Mouse (Mus musculus): ENCODE data around the gene 2310007B03Rik. TPM values are rescaled to one million over a fixed set of nuclear protein-coding genes. Genes with fewer than 3 reads are reported as not detected.

2310007B03Rik gene
- polyA plus RNA-seq, 1 experiment from 2014 or later = not detected

DNA sequence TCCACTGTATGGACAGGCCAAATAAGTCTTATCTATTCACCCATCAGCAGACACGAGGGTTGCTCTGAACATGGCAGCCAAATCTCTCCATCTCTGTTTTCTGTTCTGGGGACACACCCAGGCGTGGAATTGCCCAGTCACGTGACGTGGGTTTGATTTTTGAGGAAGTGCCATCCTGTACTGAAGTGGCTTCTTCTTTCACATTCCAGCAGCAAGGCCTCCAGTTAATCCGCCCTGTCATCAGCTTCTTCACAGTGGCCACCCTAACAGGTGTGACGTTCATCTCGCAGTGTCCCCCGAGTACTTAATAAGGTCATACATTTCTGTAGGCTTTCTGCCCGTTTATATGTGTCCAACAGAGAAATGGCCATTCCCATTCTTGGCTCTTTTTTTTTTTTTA is 4.7 kb upstream of the 2310007B03Rik start:
- Histone ChIP-seq H3K27me3 (ENCODE audit: control insufficient read depth, insufficient read depth, low read length) (no peaks in the 10 kb centered on the region), H3K36me3 (ENCODE audit: control insufficient read depth, insufficient read depth, low read length) (no peaks in the 10 kb centered on the region), H3K4me1 (ENCODE audit: control insufficient read depth, insufficient read depth, low read length) (no peaks in the 10 kb centered on the region), H3K4me3 (ENCODE audit: low read depth, low read length) (no peak overlapping the region), H3K9me3 (ENCODE audit: control insufficient read depth, low read length) (no peaks in the 10 kb centered on the region), H3K9ac (replicated peaks; ENCODE audit: low read depth, low read length) (no peak overlapping the region), H3K27ac (ENCODE audit: low read depth, low read length) (no peak overlapping the region), H3K4me2 (ENCODE audit: low read depth, low read length) (no peak overlapping the region)
- 86% methylated on average over 9 of the region's 9 CpGs for WGBS
- no peak for ATAC-seq (ENCODE audit: low read depth)

GRCm38 (mm10) chr1:93162588-93162987 is 1.8 kb upstream of the 2310007B03Rik start:
- 84% methylated on average over 7 of the region's 7 CpGs for WGBS
- H3K27ac ChIP-seq (ENCODE audit: low read depth, low read length) = no peak overlapping the region
- no peaks in the 10 kb centered on the region for H3K9me3 ChIP-seq (ENCODE audit: control insufficient read depth, low read length)
- no peak overlapping the region for H3K4me2 ChIP-seq (ENCODE audit: low read depth, low read length)
- no peaks in the 10 kb centered on the region for H3K4me1 ChIP-seq (ENCODE audit: control insufficient read depth, insufficient read depth, low read length)
- no peak overlapping the region for H3K4me3 ChIP-seq (ENCODE audit: low read depth, low read length)
- no peak overlapping the region for H3K9ac ChIP-seq (replicated peaks; ENCODE audit: low read depth, low read length)
- no peak for ATAC-seq (ENCODE audit: low read depth)
- H3K36me3 ChIP-seq (ENCODE audit: control insufficient read depth, insufficient read depth, low read length) = no peaks in the 10 kb centered on the region
- H3K27me3 ChIP-seq (ENCODE audit: control insufficient read depth, insufficient read depth, low read length) = no peaks in the 10 kb centered on the region

- Histone ChIP-seq H3K27ac (ENCODE audit: low read depth, low read length) (no peak overlapping the region), H3K4me1 (ENCODE audit: control insufficient read depth, insufficient read depth, low read length) (no peaks in the 10 kb centered on the region), H3K27me3 (ENCODE audit: control insufficient read depth, insufficient read depth, low read length) (no peaks in the 10 kb centered on the region), H3K4me3 (ENCODE audit: low read depth, low read length) (no peak overlapping the region), H3K4me2 (ENCODE audit: low read depth, low read length) (no peak overlapping the region), H3K9ac (replicated peaks; ENCODE audit: low read depth, low read length) (no peak overlapping the region), H3K9me3 (ENCODE audit: control insufficient read depth, low read length) (no peaks in the 10 kb centered on the region), H3K36me3 (ENCODE audit: control insufficient read depth, insufficient read depth, low read length) (no peaks in the 10 kb centered on the region)
- ATAC-seq (ENCODE audit: low read depth) = no peak
- WGBS = 87% methylated on average over 10 of the region's 10 CpGs
Measured at GRCm38 (mm10) chr1:93161921-93162320, 1.2 kb upstream of the 2310007B03Rik start.

DNA sequence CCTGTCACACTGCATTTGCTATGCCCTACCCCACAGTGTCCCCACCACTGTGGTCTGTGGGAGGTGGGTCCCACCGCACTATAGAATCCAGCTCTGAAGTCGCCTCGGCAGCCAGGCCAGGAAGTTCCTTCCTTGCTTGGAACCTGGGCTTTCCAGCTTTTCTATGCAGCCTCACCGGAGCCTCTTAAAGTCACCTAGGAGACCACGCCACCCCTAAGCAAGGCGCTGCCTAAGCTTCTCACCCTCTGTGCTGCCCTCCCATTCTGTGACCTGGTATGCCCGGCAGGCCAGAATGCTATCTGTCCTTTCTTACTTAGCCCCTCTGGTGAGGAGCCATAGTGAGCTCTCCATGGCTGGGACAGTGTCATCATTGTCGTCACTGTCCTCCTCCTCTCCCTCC is 602 bp upstream of the 2310007B03Rik start:
- H3K4me2 ChIP-seq (ENCODE audit: low read depth, low read length) = no peak overlapping the region
- H3K9ac ChIP-seq (replicated peaks; ENCODE audit: low read depth, low read length) = no peak overlapping the region
- no peaks in the 10 kb centered on the region for H3K27me3 ChIP-seq (ENCODE audit: control insufficient read depth, insufficient read depth, low read length)
- no peak overlapping the region for H3K27ac ChIP-seq (ENCODE audit: low read depth, low read length)
- H3K9me3 ChIP-seq (ENCODE audit: control insufficient read depth, low read length) = no peaks in the 10 kb centered on the region
- no peak overlapping the region for H3K4me3 ChIP-seq (ENCODE audit: low read depth, low read length)
- H3K4me1 ChIP-seq (ENCODE audit: control insufficient read depth, insufficient read depth, low read length) = no peaks in the 10 kb centered on the region
- H3K36me3 ChIP-seq (ENCODE audit: control insufficient read depth, insufficient read depth, low read length) = no peaks in the 10 kb centered on the region
- no peak for ATAC-seq (ENCODE audit: low read depth)
- WGBS = 79% methylated on average over 8 of the region's 8 CpGs

DNA sequence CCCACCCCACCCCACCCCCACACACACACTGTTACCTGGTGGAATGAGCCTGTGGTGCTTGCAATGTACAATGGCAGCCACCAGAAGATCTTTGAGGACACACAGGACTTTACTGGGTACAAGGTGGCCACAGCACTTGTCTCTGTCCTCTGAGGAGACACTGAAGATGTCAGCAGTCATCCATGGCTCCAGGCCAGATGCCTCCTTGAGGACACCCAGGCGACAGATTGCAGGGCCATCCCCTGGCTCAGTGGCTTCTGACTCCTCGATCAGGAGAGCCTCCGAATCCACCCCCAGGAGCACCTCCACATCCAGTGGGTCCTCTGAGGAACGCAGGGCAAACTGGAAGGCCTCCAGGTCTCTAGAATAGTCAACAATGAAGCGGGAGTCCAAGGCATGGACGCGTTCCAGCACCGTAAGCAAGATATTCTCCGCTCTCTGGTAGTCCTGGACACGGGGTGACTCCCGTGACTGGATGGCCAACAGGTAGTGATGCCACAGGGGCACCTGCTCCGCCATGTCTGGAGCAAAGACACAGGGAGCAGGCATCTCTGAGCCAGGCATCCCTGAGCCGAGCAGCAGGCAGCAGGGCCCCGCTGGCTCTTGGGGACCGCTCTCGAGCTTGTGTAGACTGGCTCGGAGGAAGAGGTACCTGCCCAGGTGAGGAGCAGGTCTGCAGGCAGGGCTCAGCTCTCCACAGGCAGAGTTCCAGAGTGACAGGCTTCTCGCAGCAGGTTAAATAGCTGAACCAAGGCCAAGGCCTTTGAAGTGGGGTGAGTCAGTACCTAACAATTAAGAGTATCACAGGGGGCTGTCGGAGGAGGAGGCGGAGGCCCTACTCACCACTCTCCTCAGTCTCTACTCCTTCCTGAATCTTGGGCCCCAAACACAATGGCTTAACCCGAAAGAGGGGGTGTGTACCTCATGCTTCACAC is 915 bp downstream of the 2310007B03Rik start:
- H3K4me2 ChIP-seq (ENCODE audit: low read depth, low read length) = no peak overlapping the region
- no peak overlapping the region for H3K9ac ChIP-seq (replicated peaks; ENCODE audit: low read depth, low read length)
- H3K27ac ChIP-seq (ENCODE audit: low read depth, low read length) = no peak overlapping the region
- ATAC-seq (ENCODE audit: low read depth) = no peak
- H3K4me1 ChIP-seq (ENCODE audit: control insufficient read depth, insufficient read depth, low read length) = no peaks in the 10 kb centered on the region
- 80% methylated on average over 21 of the region's 21 CpGs for WGBS
- no peak overlapping the region for H3K4me3 ChIP-seq (ENCODE audit: low read depth, low read length)
- H3K27me3 ChIP-seq (ENCODE audit: control insufficient read depth, insufficient read depth, low read length) = no peaks in the 10 kb centered on the region
- no peaks in the 10 kb centered on the region for H3K9me3 ChIP-seq (ENCODE audit: control insufficient read depth, low read length)
- H3K36me3 ChIP-seq (ENCODE audit: control insufficient read depth, insufficient read depth, low read length) = no peaks in the 10 kb centered on the region

GRCm38 (mm10) chr1:93158916-93159315 is 1.8 kb downstream of the 2310007B03Rik start:
- 88% methylated on average over 8 of the region's 8 CpGs for WGBS
- H3K27me3 ChIP-seq (ENCODE audit: control insufficient read depth, insufficient read depth, low read length) = no peaks in the 10 kb centered on the region
- H3K4me2 ChIP-seq (ENCODE audit: low read depth, low read length) = no peak overlapping the region
- no peaks in the 10 kb centered on the region for H3K9me3 ChIP-seq (ENCODE audit: control insufficient read depth, low read length)
- ATAC-seq (ENCODE audit: low read depth) = no peak
- H3K36me3 ChIP-seq (ENCODE audit: control insufficient read depth, insufficient read depth, low read length) = no peaks in the 10 kb centered on the region
- H3K9ac ChIP-seq (replicated peaks; ENCODE audit: low read depth, low read length) = no peak overlapping the region
- no peak overlapping the region for H3K4me3 ChIP-seq (ENCODE audit: low read depth, low read length)
- no peak overlapping the region for H3K27ac ChIP-seq (ENCODE audit: low read depth, low read length)
- H3K4me1 ChIP-seq (ENCODE audit: control insufficient read depth, insufficient read depth, low read length) = no peaks in the 10 kb centered on the region

- no peak overlapping the region for H3K4me3 ChIP-seq (ENCODE audit: low read depth, low read length)
- no peak overlapping the region for H3K4me2 ChIP-seq (ENCODE audit: low read depth, low read length)
- no peak for ATAC-seq (ENCODE audit: low read depth)
- H3K27ac ChIP-seq (ENCODE audit: low read depth, low read length) = no peak overlapping the region
- H3K9me3 ChIP-seq (ENCODE audit: control insufficient read depth, low read length) = no peaks in the 10 kb centered on the region
- no peaks in the 10 kb centered on the region for H3K27me3 ChIP-seq (ENCODE audit: control insufficient read depth, insufficient read depth, low read length)
- no peaks in the 10 kb centered on the region for H3K4me1 ChIP-seq (ENCODE audit: control insufficient read depth, insufficient read depth, low read length)
- H3K9ac ChIP-seq (replicated peaks; ENCODE audit: low read depth, low read length) = no peak overlapping the region
- 82% methylated on average over 4 of the region's 4 CpGs for WGBS
- H3K36me3 ChIP-seq (ENCODE audit: control insufficient read depth, insufficient read depth, low read length) = no peaks in the 10 kb centered on the region
Measured at GRCm38 (mm10) chr1:93157566-93157965, 3.2 kb downstream of the 2310007B03Rik start.

DNA sequence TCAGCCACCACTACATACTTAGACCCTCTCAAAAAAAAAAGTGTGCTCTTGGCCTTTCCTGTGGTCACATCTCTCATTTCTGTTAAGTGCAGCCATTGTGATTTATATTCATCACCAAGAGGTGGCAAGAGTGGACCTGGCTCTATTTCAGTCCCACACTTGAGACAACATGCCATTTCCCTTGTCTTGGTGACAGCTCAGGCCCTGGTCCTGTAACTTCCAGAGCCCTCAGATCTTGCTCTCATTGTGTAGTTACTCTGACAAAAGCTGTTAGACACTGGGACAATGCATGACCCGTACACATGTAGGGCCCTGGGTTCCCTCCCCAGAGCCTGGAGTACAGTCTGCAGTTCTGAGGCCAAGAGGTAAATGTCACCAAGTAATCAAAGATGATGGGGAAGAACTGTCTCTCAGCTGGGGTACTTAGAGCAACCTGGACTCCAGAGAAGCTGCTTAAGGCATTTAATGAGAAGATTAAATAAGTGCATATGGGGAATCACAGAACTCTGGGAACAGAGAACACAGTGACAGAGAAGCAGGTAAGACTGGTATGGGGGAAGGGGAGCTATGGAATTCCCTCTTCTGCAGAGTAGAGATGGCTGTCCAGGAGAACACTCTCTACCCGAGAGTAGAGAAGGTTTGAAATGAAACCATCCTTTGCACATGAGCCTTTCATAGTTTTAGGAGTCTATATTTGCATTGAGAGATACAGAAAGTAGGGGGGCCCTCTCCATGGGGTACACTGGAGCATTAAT is 9.7 kb downstream of the 2310007B03Rik start:
- no peaks in the 10 kb centered on the region for H3K9me3 ChIP-seq (ENCODE audit: control insufficient read depth, low read length)

DNA sequence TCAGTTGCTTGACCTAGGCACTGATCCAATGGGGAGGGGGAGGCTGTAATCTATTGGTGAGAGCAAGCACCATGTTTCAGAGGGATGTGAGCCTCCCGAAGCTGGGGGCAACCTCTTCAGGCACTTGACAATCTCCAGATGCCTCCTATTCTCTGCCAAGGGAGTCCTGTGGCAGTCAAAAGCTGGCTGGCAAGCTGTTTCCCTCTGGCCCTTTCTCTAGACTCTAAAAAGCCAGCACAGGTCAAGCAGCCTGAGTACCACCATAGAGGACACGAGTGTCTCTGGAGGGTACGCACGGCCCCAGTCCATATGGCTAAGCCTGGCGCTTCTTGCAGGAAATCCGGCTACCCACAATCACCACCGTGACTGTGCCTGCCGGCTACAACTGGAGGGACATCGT is 16.6 kb downstream of the 2310007B03Rik start:
- Histone ChIP-seq H3K36me3 (ENCODE audit: control insufficient read depth, insufficient read depth, low read length) (no peaks in the 10 kb centered on the region), H3K4me3 (ENCODE audit: low read depth, low read length) (no peak overlapping the region), H3K9me3 (ENCODE audit: control insufficient read depth, low read length) (no peaks in the 10 kb centered on the region), H3K27me3 (ENCODE audit: control insufficient read depth, insufficient read depth, low read length) (no peaks in the 10 kb centered on the region), H3K4me2 (ENCODE audit: low read depth, low read length) (no peak overlapping the region), H3K9ac (replicated peaks; ENCODE audit: low read depth, low read length) (no peak overlapping the region), H3K4me1 (ENCODE audit: control insufficient read depth, insufficient read depth, low read length) (no peaks in the 10 kb centered on the region), H3K27ac (ENCODE audit: low read depth, low read length) (no peak overlapping the region)
- no peak for ATAC-seq (ENCODE audit: low read depth)
- 77% methylated on average over 9 of the region's 9 CpGs for WGBS

More for the DNA sequence above, 9.7 kb downstream of the 2310007B03Rik start:
- no peak overlapping the region for H3K27ac ChIP-seq (ENCODE audit: low read depth, low read length)
- no peaks in the 10 kb centered on the region for H3K4me1 ChIP-seq (ENCODE audit: control insufficient read depth, insufficient read depth, low read length)
- 75% methylated on average over 2 of the region's 2 CpGs for WGBS
- no peak overlapping the region for H3K4me2 ChIP-seq (ENCODE audit: low read depth, low read length)
- H3K9ac ChIP-seq (replicated peaks; ENCODE audit: low read depth, low read length) = no peak overlapping the region
- H3K4me3 ChIP-seq (ENCODE audit: low read depth, low read length) = no peak overlapping the region
- H3K27me3 ChIP-seq (ENCODE audit: control insufficient read depth, insufficient read depth, low read length) = no peaks in the 10 kb centered on the region
- ATAC-seq (ENCODE audit: low read depth) = no peak
- H3K36me3 ChIP-seq (ENCODE audit: control insufficient read depth, insufficient read depth, low read length) = no peaks in the 10 kb centered on the region

Data from neural tube, embryonic 14.5 days (tissue).